Mouse (Mus musculus): ENCODE data around the gene Ctcfl. TPM values are rescaled to one million over a fixed set of nuclear protein-coding genes. Genes with fewer than 3 reads are reported as not detected.

The Ctcfl gene
- polyA plus RNA-seq, 2 experiments: 0.01 TPM; not detected in 1

GRCm38 (mm10) chr2:173152436-173153151, 33.3 kb upstream of the Ctcfl start, which contains the start of gene Pck1:
Gene Pck1, plus strand, starts transcription at chr2:173153048.
- no peak for DNase-seq (ENCODE audit: low read depth in 3 of 3, low spot score in 3 of 3)
- WGBS (ENCODE audit: insufficient replicate concordance): 69% methylated on average over 13 of the region's 13 CpGs
- H3K4me3 ChIP-seq (ENCODE audit: insufficient read depth in 1 of 2, low read depth in 2 of 2, low read length in 2 of 2): no peak within 1 kb of the TSS
- no peak within 1 kb of the TSS for H3K4me2 ChIP-seq (ENCODE audit: low read depth)
- H3K27ac ChIP-seq: no peak within 1 kb of the TSS
- no peaks in the 10 kb centered on the region for H3K36me3 ChIP-seq (replicated peaks; ENCODE audit: control insufficient read depth, insufficient read depth, low read depth)
- H3K27me3 ChIP-seq (ENCODE audit: control insufficient read depth, insufficient read depth, low read length): no peaks in the 10 kb centered on the region
- ATAC-seq (ENCODE audit: insufficient read depth): peak; percentile 69
- peaks cover 0 to 2% of the 10 kb centered on the region in 2 experiments; a peak in 1 of 4 replicates for H3K4me1 ChIP-seq (replicated peaks; ENCODE audit: control insufficient read depth in 2 of 2, insufficient read depth in 2 of 2, low read length in 1 of 2)
- H3K9ac ChIP-seq (replicated peaks): no peak within 1 kb of the TSS
- TF ChIP-seq CTCF (IDR thresholded peaks at IDR 0.05; ENCODE audit: low read depth) (no peak), EP300 (IDR thresholded peaks at IDR 0.05; ENCODE audit: low read depth) (no peak)
- H3K9me3 ChIP-seq (ENCODE audit: control insufficient read depth, low read length): no peaks in the 10 kb centered on the region

- no peak for DNase-seq (ENCODE audit: low read depth in 3 of 3, low spot score in 3 of 3)
- no peaks in the 10 kb centered on the region for H3K36me3 ChIP-seq (replicated peaks; ENCODE audit: control insufficient read depth, insufficient read depth, low read depth)
- TF ChIP-seq EP300 (IDR thresholded peaks at IDR 0.05; ENCODE audit: low read depth) (no peak), CTCF (IDR thresholded peaks at IDR 0.05; ENCODE audit: low read depth) (no peak)
- no peak for ATAC-seq (ENCODE audit: insufficient read depth)
- no peak overlapping the region for H3K4me3 ChIP-seq (ENCODE audit: insufficient read depth in 1 of 2, low read depth in 2 of 2, low read length in 2 of 2)
- WGBS (ENCODE audit: insufficient replicate concordance): 50% methylated on average over 7 of the region's 7 CpGs
- peaks cover 0 to 2% of the 10 kb centered on the region in 2 experiments; a peak in 1 of 4 replicates for H3K4me1 ChIP-seq (replicated peaks; ENCODE audit: control insufficient read depth in 2 of 2, insufficient read depth in 2 of 2, low read length in 1 of 2)
- no peak overlapping the region for H3K27ac ChIP-seq
- H3K9me3 ChIP-seq (ENCODE audit: control insufficient read depth, low read length): no peaks in the 10 kb centered on the region
- H3K9ac ChIP-seq (replicated peaks): no peak overlapping the region
- no peak overlapping the region for H3K4me2 ChIP-seq (ENCODE audit: low read depth)
- no peaks in the 10 kb centered on the region for H3K27me3 ChIP-seq (ENCODE audit: control insufficient read depth, insufficient read depth, low read length)
Measured at GRCm38 (mm10) chr2:173151784-173152284, 32.5 kb upstream of the Ctcfl start.

GRCm38 (mm10) chr2:173151352-173151751, 32.0 kb upstream of the Ctcfl start:
- ATAC-seq (ENCODE audit: insufficient read depth) (no peak), DNase-seq (ENCODE audit: low read depth in 3 of 3, low spot score in 3 of 3) (no peak)
- no peak overlapping the region for H3K4me3 ChIP-seq (ENCODE audit: insufficient read depth in 1 of 2, low read depth in 2 of 2, low read length in 2 of 2)
- no peak overlapping the region for H3K9ac ChIP-seq (replicated peaks)
- peaks cover 0 to 2% of the 10 kb centered on the region in 2 experiments; a peak in 1 of 4 replicates for H3K4me1 ChIP-seq (replicated peaks; ENCODE audit: control insufficient read depth in 2 of 2, insufficient read depth in 2 of 2, low read length in 1 of 2)
- WGBS (ENCODE audit: insufficient replicate concordance): 53% methylated on average over 5 of the region's 5 CpGs
- H3K27me3 ChIP-seq (ENCODE audit: control insufficient read depth, insufficient read depth, low read length): no peaks in the 10 kb centered on the region
- H3K27ac ChIP-seq: no peak overlapping the region
- TF ChIP-seq EP300 (IDR thresholded peaks at IDR 0.05; ENCODE audit: low read depth) (no peak), CTCF (IDR thresholded peaks at IDR 0.05; ENCODE audit: low read depth) (no peak)
- H3K36me3 ChIP-seq (replicated peaks; ENCODE audit: control insufficient read depth, insufficient read depth, low read depth): no peaks in the 10 kb centered on the region
- no peak overlapping the region for H3K4me2 ChIP-seq (ENCODE audit: low read depth)
- no peaks in the 10 kb centered on the region for H3K9me3 ChIP-seq (ENCODE audit: control insufficient read depth, low read length)

DNA sequence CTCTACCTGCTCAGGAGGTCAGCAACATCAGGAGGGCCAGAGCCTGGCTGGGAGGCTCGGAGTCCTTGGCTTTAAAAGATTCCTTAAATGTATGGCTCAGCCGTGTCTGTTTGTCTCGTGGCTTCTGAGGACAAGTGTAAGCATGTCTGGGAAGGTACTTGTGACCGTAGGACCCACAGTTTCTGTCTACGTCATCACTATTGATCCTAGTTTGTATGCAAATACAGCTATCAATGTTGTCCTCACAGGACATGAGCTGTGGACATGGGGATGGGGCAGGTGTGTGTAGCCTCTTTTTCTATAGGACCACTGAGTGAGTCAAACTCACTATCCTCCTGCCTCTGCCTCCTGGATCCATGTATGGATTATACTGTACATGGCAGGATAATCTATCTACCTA, 28.7 kb upstream of the Ctcfl start:
- TF ChIP-seq EP300 (IDR thresholded peaks at IDR 0.05; ENCODE audit: low read depth) (no peak), CTCF (IDR thresholded peaks at IDR 0.05; ENCODE audit: low read depth) (no peak)
- 61% methylated on average over 5 of the region's 5 CpGs for WGBS (ENCODE audit: insufficient replicate concordance)
- no peak overlapping the region for H3K27ac ChIP-seq
- no peak overlapping the region for H3K4me3 ChIP-seq (ENCODE audit: insufficient read depth in 1 of 2, low read depth in 2 of 2, low read length in 2 of 2)
- H3K4me1 ChIP-seq (replicated peaks; ENCODE audit: control insufficient read depth in 2 of 2, insufficient read depth in 2 of 2, low read length in 1 of 2): no peaks in the 10 kb centered on the region; a peak in 1 of 4 replicates
- H3K9me3 ChIP-seq (ENCODE audit: control insufficient read depth, low read length): no peaks in the 10 kb centered on the region
- no peak overlapping the region for H3K9ac ChIP-seq (replicated peaks)
- ATAC-seq (ENCODE audit: insufficient read depth) (no peak), DNase-seq (ENCODE audit: low read depth in 3 of 3, low spot score in 3 of 3) (no peak)
- peaks cover 6% of the 10 kb centered on the region for H3K27me3 ChIP-seq (ENCODE audit: control insufficient read depth, insufficient read depth, low read length)
- H3K4me2 ChIP-seq (ENCODE audit: low read depth): no peak overlapping the region
- H3K36me3 ChIP-seq (replicated peaks; ENCODE audit: control insufficient read depth, insufficient read depth, low read depth): no peaks in the 10 kb centered on the region

DNA sequence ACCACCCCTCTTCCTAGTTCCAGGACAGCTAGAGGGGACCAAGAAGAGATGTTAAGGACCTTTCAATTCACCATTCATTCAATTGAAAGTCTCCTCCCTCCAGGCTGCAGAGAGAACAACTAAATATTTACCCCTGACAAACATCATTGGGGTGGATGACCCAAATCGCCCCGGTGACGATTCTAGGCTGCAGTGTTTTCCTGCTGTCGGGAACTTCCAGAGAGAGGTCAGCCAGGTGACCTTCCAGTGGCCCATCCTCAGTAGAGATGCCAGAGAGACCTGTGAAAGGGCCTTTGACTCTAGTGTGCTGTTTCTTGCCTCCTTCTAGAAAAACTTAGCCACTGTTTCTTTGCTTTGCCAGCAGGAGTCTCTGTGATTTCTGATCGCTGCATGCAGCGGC, 27.4 kb upstream of the Ctcfl start:
- H3K4me1 ChIP-seq (replicated peaks; ENCODE audit: control insufficient read depth in 2 of 2, insufficient read depth in 2 of 2, low read length in 1 of 2): no peaks in the 10 kb centered on the region
- WGBS (ENCODE audit: insufficient replicate concordance): 47% methylated on average over 6 of the region's 6 CpGs
- H3K27ac ChIP-seq: no peak overlapping the region
- H3K36me3 ChIP-seq (replicated peaks; ENCODE audit: control insufficient read depth, insufficient read depth, low read depth): no peaks in the 10 kb centered on the region
- no peak overlapping the region for H3K9ac ChIP-seq (replicated peaks)
- peak; percentile 48 for ATAC-seq (ENCODE audit: insufficient read depth)
- no peak for TF ChIP-seq CTCF (IDR thresholded peaks at IDR 0.05; ENCODE audit: low read depth)
- no peak for TF ChIP-seq EP300 (IDR thresholded peaks at IDR 0.05; ENCODE audit: low read depth)
- peak in 2 of 3 experiments; percentile 6 to 17 for DNase-seq (ENCODE audit: low read depth in 3 of 3, low spot score in 3 of 3)
- H3K27me3 ChIP-seq (ENCODE audit: control insufficient read depth, insufficient read depth, low read length): peaks cover 6% of the 10 kb centered on the region
- no peak overlapping the region for H3K4me3 ChIP-seq (ENCODE audit: insufficient read depth in 1 of 2, low read depth in 2 of 2, low read length in 2 of 2)
- no peak overlapping the region for H3K4me2 ChIP-seq (ENCODE audit: low read depth)
- H3K9me3 ChIP-seq (ENCODE audit: control insufficient read depth, low read length): no peaks in the 10 kb centered on the region
